Mouse (Mus musculus) kidney, postnatal 36 days (tissue): ENCODE measurements around the gene Stk32b.
A peak's percentile ranks its signal among the peaks of the same experiment; 100 is the strongest.

ENCODE experiments used
- DNase-seq, 2 experiments: peaks; one replicate each; pipeline ENCODE4 v3.0.0; 2021 to 2022; ENCODE audit warnings: mixed read lengths in 2 of 2

Stk32b gene

GRCm38 (mm10) chr5:37506880-37507519 is 210.0 kb downstream of the Stk32b start:
- peak in 1 of 2 experiments; percentile 4 for DNase-seq

- no peak for DNase-seq
These were observed 221.9 kb downstream of the Stk32b start for GRCm38 (mm10) chr5:37494984-37495476.

GRCm38 (mm10) chr5:37472025-37472608 is 244.9 kb downstream of the Stk32b start:
- peak; percentile 59 to 70 for DNase-seq

- peak; percentile 50 to 68 for DNase-seq
These were observed 245.4 kb downstream of the Stk32b start for GRCm38 (mm10) chr5:37471584-37471983.

GRCm38 (mm10) chr5:37469031-37469430 is 247.9 kb downstream of the Stk32b start:
- no peak for DNase-seq

DNA sequence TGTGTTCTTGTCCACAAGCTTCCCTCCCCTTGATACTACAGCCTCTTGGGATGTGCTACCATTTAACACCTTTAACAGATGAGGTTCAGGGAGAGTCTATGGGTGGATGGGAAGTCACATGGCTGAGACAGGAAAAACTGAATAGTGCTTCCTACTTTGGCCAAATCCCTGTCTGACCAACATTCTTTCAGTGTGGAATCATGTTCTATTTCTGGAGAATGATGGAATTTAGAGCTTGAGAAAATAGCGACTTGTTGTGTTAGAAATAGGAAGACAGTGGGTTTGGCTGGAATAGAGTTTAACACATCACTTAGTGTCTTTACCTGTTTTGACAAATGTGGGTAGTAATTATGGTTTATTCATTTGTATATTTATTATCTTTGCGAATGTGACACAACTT is 249.3 kb downstream of the Stk32b start:
- DNase-seq: no peak

DNA sequence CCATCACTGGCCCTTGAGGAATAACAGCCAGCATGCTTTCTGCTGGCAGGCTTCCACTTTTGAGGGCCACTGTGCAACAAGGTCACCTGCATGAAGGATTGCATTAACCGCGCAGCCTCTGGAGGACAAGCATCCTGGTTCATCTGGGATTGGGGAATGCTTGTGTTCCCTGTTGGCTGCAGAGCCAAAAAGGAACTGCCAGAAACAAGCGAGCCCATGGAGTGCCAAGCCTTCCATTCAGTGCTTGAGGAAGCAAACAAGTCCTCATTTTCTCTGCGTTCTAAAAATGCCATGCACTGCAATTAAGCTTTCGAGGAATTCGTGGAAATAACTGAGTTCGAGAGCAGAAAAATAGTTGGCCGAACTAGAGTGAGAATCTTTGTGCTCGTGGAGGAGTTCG is 251.5 kb downstream of the Stk32b start:
- DNase-seq: no peak

DNA sequence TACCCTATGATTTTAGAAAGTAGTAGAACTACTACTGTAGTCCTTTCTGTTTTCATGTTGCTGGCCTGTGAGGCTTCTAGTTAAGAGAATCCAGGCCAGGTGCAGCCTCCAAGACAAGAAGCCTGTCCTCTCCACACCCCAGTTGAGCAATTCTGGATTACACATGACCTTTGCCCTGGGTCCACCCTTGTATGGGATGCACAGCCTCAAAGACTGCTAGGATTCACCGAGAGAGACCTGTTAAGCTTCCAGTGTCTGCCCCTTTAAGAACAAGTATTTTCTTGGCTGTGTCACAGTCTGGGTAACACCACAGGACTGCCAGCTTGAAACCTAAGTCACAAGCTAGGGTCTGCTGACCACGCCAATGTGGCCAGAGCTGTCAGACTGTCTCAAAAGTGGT is 258.7 kb downstream of the Stk32b start:
- peak in 1 of 2 experiments; percentile 16 for DNase-seq

DNA sequence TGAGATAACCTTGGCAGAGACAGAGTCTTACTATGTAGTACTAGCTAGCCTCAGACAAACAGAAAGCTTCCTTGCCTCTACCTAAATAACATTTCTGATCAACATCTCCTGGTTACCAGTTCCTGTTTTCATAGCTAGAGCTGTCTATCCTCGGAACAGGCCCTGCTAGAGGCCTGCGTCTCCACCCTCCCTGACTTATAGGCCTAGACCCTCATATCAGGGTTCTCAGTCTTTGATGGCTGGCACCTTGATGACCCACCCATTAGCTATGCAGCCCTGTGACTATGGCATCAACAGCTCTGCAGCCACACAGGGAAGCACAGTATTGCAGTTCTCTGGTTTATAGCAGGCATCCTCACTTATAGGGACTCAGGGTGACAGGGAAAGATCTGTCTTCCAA is 259.1 kb downstream of the Stk32b start:
- no peak for DNase-seq

DNA sequence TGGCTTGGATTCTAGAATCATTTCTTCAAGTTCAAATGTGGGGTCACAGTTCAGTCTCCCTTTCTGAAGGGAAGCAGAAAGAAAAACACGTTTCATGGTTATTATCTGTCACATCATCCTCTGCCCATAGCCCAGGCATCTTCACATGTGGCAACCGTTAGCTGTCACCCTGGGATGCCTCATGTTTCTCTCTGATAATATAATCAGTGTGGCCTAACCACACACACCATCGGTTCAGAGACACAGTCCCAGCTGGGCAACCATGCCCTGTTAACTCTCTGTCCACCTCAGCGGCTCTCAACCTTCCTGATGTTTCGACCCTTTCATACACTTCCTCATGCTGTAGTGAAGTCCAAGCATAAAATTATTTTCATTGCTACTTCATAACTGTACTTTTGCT is 259.8 kb downstream of the Stk32b start:
- DNase-seq: no peak

GRCm38 (mm10) chr5:37456590-37456989 is 260.4 kb downstream of the Stk32b start:
- no peak for DNase-seq

GRCm38 (mm10) chr5:37447546-37447945 is 269.4 kb downstream of the Stk32b start:
- peak; percentile 71 to 82 for DNase-seq

GRCm38 (mm10) chr5:37442767-37443166 is 274.2 kb downstream of the Stk32b start:
- DNase-seq: no peak

DNA sequence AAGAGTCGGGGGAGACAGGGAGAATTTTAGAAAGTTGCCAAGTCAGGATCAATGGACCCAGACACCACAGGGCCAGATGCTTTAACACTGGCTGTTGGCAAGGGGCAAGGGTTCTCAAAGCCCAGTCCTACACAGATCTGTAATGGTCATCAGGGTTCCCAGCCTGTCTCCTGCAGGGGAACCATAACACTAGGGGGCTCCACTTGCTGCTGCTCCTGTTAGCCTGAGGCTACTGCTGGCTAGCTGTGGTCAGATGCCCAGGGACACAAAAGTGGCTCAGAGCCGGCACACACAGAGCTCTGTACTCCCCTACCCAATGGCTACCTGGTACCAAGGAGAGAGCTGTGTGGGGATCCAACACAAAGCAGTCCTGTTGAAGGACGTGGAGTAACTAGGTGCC is 281.6 kb downstream of the Stk32b start:
- peak; percentile 7 to 52 for DNase-seq

DNA sequence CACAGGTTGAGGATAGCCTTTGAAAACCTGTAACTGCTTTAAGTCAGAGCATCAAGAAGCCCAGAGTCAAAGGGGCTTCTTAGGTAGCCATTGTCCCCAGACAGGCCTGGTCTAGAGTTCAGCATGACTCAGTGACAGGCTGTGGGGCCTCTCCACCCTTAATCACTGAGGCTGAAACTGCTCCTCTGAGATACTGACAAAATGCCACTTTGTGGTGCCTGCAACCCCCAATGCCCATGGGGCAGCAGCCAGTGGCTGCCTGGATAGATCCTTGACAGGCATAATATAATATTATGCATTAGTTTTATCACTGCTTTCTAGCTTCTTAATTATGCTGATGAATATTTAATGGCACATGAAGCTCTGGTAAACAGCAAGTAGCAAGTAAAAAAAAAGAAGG is 289.8 kb downstream of the Stk32b start:
- no peak for DNase-seq

- no peak for DNase-seq
These were observed 297.9 kb downstream of the Stk32b start for GRCm38 (mm10) chr5:37419028-37419427.
